Mouse (Mus musculus) hindbrain, embryonic 10.5 days (tissue): Measurements from ENCODE around the gene a. TPM values are rescaled to one million over a fixed set of nuclear protein-coding genes. Genes with fewer than 3 reads are reported as not detected.

Experiments used
- DNase-seq: peaks from one replicate; pipeline ENCODE4 v3.0.0-alpha.2; 2017; ENCODE audit warnings: low spot score
- H3K27ac ChIP-seq: fragments of 300-500 bp; sonication (generic); 2 replicates; pipeline ENCODE4 v1.5.1; 2016; ENCODE audit warnings: mild to moderate bottlenecking, moderate library complexity
- H3K27me3 ChIP-seq: fragments of 300-500 bp; sonication (generic); 2 replicates; pipeline ENCODE4 v1.6.1; 2016; ENCODE audit warnings: mild to moderate bottlenecking; ENCODE audit not compliant: poor library complexity, insufficient read depth, severe bottlenecking
- H3K36me3 ChIP-seq: fragments of 300-500 bp; sonication (generic); 2 replicates; pipeline ENCODE4 v1.6.1; 2016; ENCODE audit warnings: mild to moderate bottlenecking, moderate library complexity
- H3K4me1 ChIP-seq: fragments of 300-500 bp; sonication (generic); replicated peaks from 2 replicates; pipeline ENCODE4 v1.6.1; 2016; ENCODE audit warnings: mild to moderate bottlenecking
- H3K4me3 ChIP-seq: fragments of 300-500 bp; sonication (generic); 2 replicates; pipeline ENCODE4 v1.5.1; 2016; ENCODE audit warnings: mild to moderate bottlenecking, moderate library complexity
- H3K9me3 ChIP-seq: fragments of 300-500 bp; sonication (generic); 2 replicates; pipeline ENCODE4 v1.6.1; 2016; ENCODE audit warnings: mild to moderate bottlenecking, moderate library complexity
- WGBS: fragments of 180-500 bp; shearing (Covaris S2); methylation state at CpG from one replicate; pipeline ENCODE4 v1.1.7; 2016; 5-methylcytosine and 5-hydroxymethylcytosine counted together
- polyA plus RNA-seq: library from polyadenylated mRNA; unstranded; fragments of >200 nt; fragmentation: Nextera tagmentation; extraction: Ambion mirVana; gene quantifications from 2 replicates; pipeline ENCODE4 v1.2.1, GENCODE M21; 2016

a gene
- polyA plus RNA-seq, 1 experiment from 2014 or later: 1.0 TPM

GRCm38 (mm10) chr2:154789381-154789780, 1.8 kb upstream of the a start:
- peaks cover 56% of the 10 kb centered on the region for H3K4me1 ChIP-seq
- DNase-seq: no peak
- WGBS: 74% methylated on average over 6 of the region's 6 CpGs
- H3K27me3 ChIP-seq: no peaks in the 10 kb centered on the region
- H3K36me3 ChIP-seq: peaks cover 6% of the 10 kb centered on the region; the same call in 1 of the 2 replicates
- no peaks in the 10 kb centered on the region for H3K9me3 ChIP-seq
- no peak overlapping the region for H3K27ac ChIP-seq
- 0 out of 2 replicates have a peak overlapping the region, but pooled peaks have one; percentile 97 for H3K4me3 ChIP-seq

GRCm38 (mm10) chr2:154789977-154790655, 1.1 kb upstream of the a start:
- DNase-seq: peak; percentile 6
- H3K27ac ChIP-seq: peak overlapping the region; percentile 99

DNA sequence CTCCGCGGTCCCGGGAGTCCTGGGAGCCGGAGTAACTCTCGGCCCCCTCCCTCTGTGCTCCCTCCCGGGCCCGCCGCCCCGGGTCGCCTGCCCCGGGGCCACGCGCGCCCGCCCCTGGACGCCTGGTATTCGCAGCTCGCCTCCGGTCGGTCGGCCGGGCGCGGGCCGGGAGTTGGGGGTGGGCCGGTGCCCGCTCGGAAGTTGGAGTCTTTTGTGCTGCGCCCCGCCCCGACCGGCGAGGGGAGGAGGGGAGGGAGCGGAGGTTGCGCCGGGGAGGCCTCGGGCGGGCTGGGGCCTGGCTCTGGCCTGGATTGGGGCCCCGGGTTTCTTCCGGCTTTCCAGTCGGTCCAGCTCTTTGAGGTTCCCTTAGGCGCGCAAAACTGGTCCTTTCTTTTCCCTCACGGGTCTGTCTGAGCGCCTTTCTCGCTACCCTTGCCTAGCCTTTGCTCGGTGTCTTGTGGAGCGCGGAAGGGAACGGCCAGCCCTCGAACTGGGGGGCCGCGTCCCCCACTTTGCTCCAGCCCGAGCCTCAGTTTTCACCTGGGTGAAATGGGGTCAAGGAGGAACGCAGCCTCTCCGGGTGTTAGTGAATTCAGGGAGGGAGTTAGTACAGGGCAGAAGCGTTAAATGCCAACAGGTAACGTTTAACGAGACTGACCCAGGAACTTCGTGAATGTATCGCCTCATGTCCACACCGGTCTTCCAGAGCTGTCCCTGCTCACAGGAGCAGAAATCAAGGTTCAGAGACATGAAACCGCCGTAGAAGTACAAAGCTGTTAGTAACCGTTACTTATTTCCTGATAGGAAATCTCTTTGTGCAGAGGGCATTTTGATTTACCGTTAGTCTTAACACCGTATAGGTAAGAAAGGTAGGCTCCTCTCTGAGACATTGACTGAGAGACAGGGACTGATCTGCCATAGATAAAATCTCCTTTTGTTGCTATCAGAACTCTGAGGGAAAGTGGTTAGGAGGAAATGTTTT, 750 bp downstream of the a start:
- H3K36me3 ChIP-seq: peaks cover 19% of the 10 kb centered on the region
- under 1% methylated on average over 64 of the region's 67 CpGs for WGBS

More at GRCm38 (mm10) chr2:154789977-154790655, 1.1 kb upstream of the a start:
- H3K4me3 ChIP-seq: peak overlapping the region; percentile 97
- 7% methylated on average over 14 of the region's 14 CpGs for WGBS
- peaks cover 8% of the 10 kb centered on the region; the same call in 1 of the 2 replicates for H3K36me3 ChIP-seq
- H3K9me3 ChIP-seq: no peaks in the 10 kb centered on the region
- H3K4me1 ChIP-seq: peaks cover 55% of the 10 kb centered on the region
- H3K27me3 ChIP-seq: no peaks in the 10 kb centered on the region

DNA sequence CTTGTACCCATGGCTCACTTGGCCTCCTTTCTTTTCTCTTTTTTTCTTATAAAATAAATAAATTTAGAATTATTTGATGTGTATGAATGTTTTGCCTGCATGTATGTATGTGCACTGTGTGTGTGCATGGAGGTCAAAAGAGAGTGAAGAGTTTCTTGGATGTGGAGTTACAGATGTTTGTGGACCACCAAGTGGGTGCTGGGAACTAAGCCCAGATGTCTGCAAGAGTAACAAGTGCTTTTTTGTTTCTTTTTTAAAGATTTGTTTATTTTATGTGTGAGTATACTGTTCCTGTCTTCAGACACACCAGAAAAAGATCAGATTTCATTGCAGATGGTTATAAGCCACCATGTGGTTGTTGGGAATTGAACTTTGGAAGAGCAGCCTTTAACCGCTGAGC, 12.2 kb downstream of the a start:
- Histone ChIP-seq H3K27me3 (no peaks in the 10 kb centered on the region), H3K36me3 (peaks cover 9% of the 10 kb centered on the region), H3K27ac (no peak overlapping the region), H3K4me1 (peaks cover 3% of the 10 kb centered on the region; the same call in 1 of the 2 replicates), H3K4me3 (no peak overlapping the region), H3K9me3 (no peaks in the 10 kb centered on the region)
- 85% methylated on average over 1 of the region's 1 CpGs for WGBS
- DNase-seq: no peak

More for the DNA sequence above, 750 bp downstream of the a start:
- DNase-seq: peak; percentile 66
- H3K4me1 ChIP-seq: peaks cover 55% of the 10 kb centered on the region
- no peaks in the 10 kb centered on the region for H3K27me3 ChIP-seq
- peak overlapping the region; percentile 99 for H3K27ac ChIP-seq
- H3K4me3 ChIP-seq: peak overlapping the region; percentile 97
- H3K9me3 ChIP-seq: no peaks in the 10 kb centered on the region

DNA sequence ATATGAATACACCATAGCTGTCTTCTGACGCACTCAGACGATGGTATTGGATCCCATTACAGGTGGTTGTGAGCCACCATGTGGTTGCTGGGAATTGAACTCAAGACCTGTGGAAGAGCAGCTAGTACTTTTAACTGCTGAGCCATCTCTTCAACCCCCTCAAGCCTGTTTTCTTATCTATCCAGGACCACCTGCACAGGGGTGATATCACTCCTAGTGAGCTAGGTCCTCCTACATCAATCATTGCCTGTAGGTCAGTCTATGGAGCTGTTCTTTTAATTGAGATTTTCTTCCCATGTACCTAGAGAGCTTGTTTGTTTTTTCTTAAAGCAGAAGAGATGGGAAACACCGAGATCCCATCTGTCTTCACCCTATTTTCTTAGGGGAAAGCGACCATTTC, 12.6 kb downstream of the a start:
- Histone ChIP-seq H3K27ac (no peak overlapping the region), H3K4me3 (no peak overlapping the region), H3K4me1 (peaks cover 3% of the 10 kb centered on the region; the same call in 1 of the 2 replicates), H3K27me3 (no peaks in the 10 kb centered on the region), H3K36me3 (peaks cover 9% of the 10 kb centered on the region), H3K9me3 (no peaks in the 10 kb centered on the region)
- 65% methylated on average over 4 of the region's 4 CpGs for WGBS
- DNase-seq: no peak

GRCm38 (mm10) chr2:154807689-154808088, 16.5 kb downstream of the a start:
- WGBS: 73% methylated on average over 1 of the region's 1 CpGs
- Histone ChIP-seq H3K4me3 (no peak overlapping the region), H3K9me3 (no peaks in the 10 kb centered on the region), H3K4me1 (peaks cover 3% of the 10 kb centered on the region; the same call in 1 of the 2 replicates), H3K36me3 (no peaks in the 10 kb centered on the region), H3K27ac (no peak overlapping the region), H3K27me3 (no peaks in the 10 kb centered on the region)
- DNase-seq: no peak

- H3K4me3 ChIP-seq: no peak overlapping the region
- H3K36me3 ChIP-seq: no peaks in the 10 kb centered on the region
- H3K27me3 ChIP-seq: no peaks in the 10 kb centered on the region
- DNase-seq: no peak
- H3K27ac ChIP-seq: no peak overlapping the region
- 98% methylated on average over 1 of the region's 1 CpGs for WGBS
- H3K4me1 ChIP-seq: peaks cover 3% of the 10 kb centered on the region; the same call in 1 of the 2 replicates
- no peaks in the 10 kb centered on the region for H3K9me3 ChIP-seq
These were observed 18.0 kb downstream of the a start for GRCm38 (mm10) chr2:154809107-154809762.

GRCm38 (mm10) chr2:154810821-154811220, 19.6 kb downstream of the a start:
- WGBS: 77% methylated on average over 1 of the region's 1 CpGs
- no peaks in the 10 kb centered on the region for H3K27me3 ChIP-seq
- no peak for DNase-seq
- H3K36me3 ChIP-seq: no peaks in the 10 kb centered on the region
- no peak overlapping the region for H3K4me3 ChIP-seq
- H3K4me1 ChIP-seq: peaks cover 6% of the 10 kb centered on the region; the same call in 1 of the 2 replicates
- H3K27ac ChIP-seq: no peak overlapping the region
- no peaks in the 10 kb centered on the region for H3K9me3 ChIP-seq

DNA sequence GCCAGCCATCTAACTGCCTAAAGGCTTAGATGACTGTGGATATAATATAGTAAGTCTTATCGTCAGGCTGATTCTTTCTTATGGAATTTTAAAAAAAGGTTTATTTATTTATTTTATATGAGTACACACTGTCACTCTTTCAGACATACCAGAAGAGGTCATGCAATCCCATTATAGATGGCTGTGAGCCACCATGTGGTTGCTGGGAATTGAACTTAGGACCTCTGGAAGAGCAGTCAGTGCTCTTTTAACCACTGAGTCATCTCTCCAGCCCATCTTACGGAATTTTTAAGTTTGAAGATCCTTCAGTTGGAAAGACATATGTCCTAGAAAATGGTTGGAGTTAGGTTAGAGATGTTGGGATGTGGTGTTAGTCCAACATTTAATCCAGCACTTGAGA, 22.2 kb downstream of the a start:
- H3K9me3 ChIP-seq: no peaks in the 10 kb centered on the region
- no peaks in the 10 kb centered on the region for H3K27me3 ChIP-seq
- H3K36me3 ChIP-seq: no peaks in the 10 kb centered on the region
- peaks cover 16% of the 10 kb centered on the region; the same call in 1 of the 2 replicates for H3K4me1 ChIP-seq
- 92% methylated on average over 2 of the region's 2 CpGs for WGBS
- H3K4me3 ChIP-seq: no peak overlapping the region
- H3K27ac ChIP-seq: no peak overlapping the region
- DNase-seq: no peak

DNA sequence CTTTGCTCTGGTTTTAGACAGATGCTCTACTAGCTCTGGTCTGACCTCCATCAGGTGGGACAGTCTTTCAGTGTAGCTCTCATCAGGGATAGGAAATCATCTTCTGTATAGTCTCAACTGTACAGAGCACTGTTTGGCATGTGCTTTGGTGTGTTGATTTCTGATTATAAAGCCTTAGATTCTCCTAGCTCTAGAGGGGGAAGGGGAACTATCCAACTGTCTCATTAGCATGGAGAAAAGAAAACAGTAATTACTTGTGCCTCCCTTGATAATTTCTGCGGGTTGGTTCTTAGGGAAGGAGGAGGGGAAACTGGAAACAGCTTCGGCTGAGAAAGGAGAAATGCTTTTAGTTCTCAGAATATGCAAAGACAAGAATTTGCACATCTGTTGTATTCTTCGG, 25.9 kb downstream of the a start:
- H3K27ac ChIP-seq: no peak overlapping the region
- H3K27me3 ChIP-seq: no peaks in the 10 kb centered on the region
- H3K4me1 ChIP-seq: peaks cover 16% of the 10 kb centered on the region; the same call in 1 of the 2 replicates
- no peak for DNase-seq
- H3K9me3 ChIP-seq: no peaks in the 10 kb centered on the region
- peaks cover 9% of the 10 kb centered on the region for H3K36me3 ChIP-seq
- H3K4me3 ChIP-seq: no peak overlapping the region
- 71% methylated on average over 3 of the region's 3 CpGs for WGBS

GRCm38 (mm10) chr2:154817788-154818187, 26.6 kb downstream of the a start:
- DNase-seq: no peak
- Histone ChIP-seq H3K27ac (no peak overlapping the region), H3K27me3 (no peaks in the 10 kb centered on the region), H3K9me3 (no peaks in the 10 kb centered on the region), H3K4me3 (no peak overlapping the region), H3K4me1 (peaks cover 16% of the 10 kb centered on the region; the same call in 1 of the 2 replicates), H3K36me3 (peaks cover 15% of the 10 kb centered on the region)
- WGBS: 45% methylated on average over 1 of the region's 1 CpGs

DNA sequence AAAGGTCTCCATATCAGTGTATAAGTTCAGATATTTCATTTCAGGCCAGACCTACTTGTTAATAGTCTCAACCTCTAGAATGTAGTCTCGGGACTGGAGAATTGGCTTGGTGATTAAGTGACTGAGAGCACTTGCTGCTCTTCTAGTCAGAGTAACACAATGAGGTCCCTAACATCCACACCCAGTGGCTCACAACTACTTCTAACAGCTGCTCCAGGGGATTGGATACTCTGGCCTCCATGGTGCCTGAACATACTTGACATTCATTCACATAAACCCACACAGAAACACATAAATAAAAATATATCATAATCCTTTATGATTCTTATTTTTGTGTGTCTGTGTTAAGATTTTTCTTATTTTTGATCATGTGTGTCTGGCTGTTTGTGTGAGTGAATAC, 27.4 kb downstream of the a start:
- WGBS: 98% methylated on average over 1 of the region's 1 CpGs
- peaks cover 15% of the 10 kb centered on the region for H3K36me3 ChIP-seq
- no peaks in the 10 kb centered on the region for H3K9me3 ChIP-seq
- H3K4me3 ChIP-seq: no peak overlapping the region
- no peak overlapping the region for H3K27ac ChIP-seq
- DNase-seq: no peak
- no peaks in the 10 kb centered on the region for H3K27me3 ChIP-seq
- H3K4me1 ChIP-seq: peaks cover 16% of the 10 kb centered on the region; the same call in 1 of the 2 replicates
